Mouse (Mus musculus) liver, adult 2 months (tissue): Measurements from ENCODE around the gene Cyth1. TPM values are rescaled to one million over a fixed set of nuclear protein-coding genes. Genes with fewer than 3 reads are reported as not detected.

Experiments used
- DNase-seq: peaks from one replicate; pipeline ENCODE4 v3.0.0-alpha.2; 2011; ENCODE audit warnings: low read depth, low spot score; ENCODE audit errors: extremely low read depth
- H3K27ac ChIP-seq: fragments of 200-500 bp; replicated peaks from 2 replicates; pipeline ENCODE4 v1.5.1; 2012; ENCODE audit warnings: low read depth, mild to moderate bottlenecking, control low read depth, inconsistent platforms, low read length; ENCODE audit not compliant: insufficient read depth
- H3K27me3 ChIP-seq: fragments of 200-500 bp; 2 replicates; pipeline ENCODE4 v1.6.1; 2012; ENCODE audit warnings: mild to moderate bottlenecking, moderate library complexity, low read length, inconsistent platforms; ENCODE audit not compliant: control insufficient read depth, insufficient read depth
- H3K36me3 ChIP-seq: fragments of 200-500 bp; 2 replicates; pipeline ENCODE4 v1.6.1; 2012; ENCODE audit warnings: low read length, inconsistent platforms; ENCODE audit not compliant: control insufficient read depth, insufficient read depth
- H3K4me1 ChIP-seq: fragments of 200-500 bp; 2 replicates; pipeline ENCODE4 v1.6.1; 2011; ENCODE audit warnings: low read length; ENCODE audit not compliant: control insufficient read depth, insufficient read depth
- H3K4me3 ChIP-seq: fragments of 200-500 bp; 2 replicates; pipeline ENCODE4 v1.5.1; 2011; ENCODE audit warnings: low read depth, mild to moderate bottlenecking, control low read depth, low read length, moderate library complexity; ENCODE audit not compliant: insufficient read depth
- H3K79me2 ChIP-seq: fragments of 200-500 bp; 2 replicates; pipeline ENCODE4 v1.6.1; 2012; ENCODE audit warnings: inconsistent platforms, mild to moderate bottlenecking, low read length, moderate library complexity; ENCODE audit not compliant: control insufficient read depth, insufficient read depth
- H3K9ac ChIP-seq: fragments of 200-500 bp; 2 replicates; pipeline ENCODE4 v1.6.1; 2012; ENCODE audit warnings: low read depth, mild to moderate bottlenecking, control low read depth, inconsistent platforms, low read length
- CTCF ChIP-seq: fragments of 200-500 bp; IDR thresholded peaks from 2 replicates; pipeline ENCODE4 v1.5.1; 2011; ENCODE audit warnings: low read depth, low read length, control low read depth
- POLR2A ChIP-seq: fragments of 200-500 bp; IDR thresholded peaks from 2 replicates; pipeline ENCODE4 v1.6.1; 2011; ENCODE audit warnings: low read length, control low read depth; ENCODE audit not compliant: insufficient read depth; ENCODE audit errors: extremely low read depth
- WGBS: fragments of 180-500 bp; shearing (Covaris S2); methylation state at CpG from one replicate; pipeline ENCODE4 v1.1.7; 2018; 5-methylcytosine and 5-hydroxymethylcytosine counted together
- polyA plus RNA-seq: library from polyadenylated mRNA; depleted of rRNA; stranded (reverse); fragments of >200 nt; gene quantifications from 2 replicates; pipeline ENCODE4 v1.2.3, GENCODE M21; 2012
- total RNA-seq: library from RNA; depleted of rRNA; stranded (reverse); fragments of >200 nt; gene quantifications from 2 replicates; pipeline ENCODE4 v1.2.3, GENCODE M21; 2014

Gene Cyth1
- total and polyA plus RNA-seq, 2 experiments, result 14.7 to 32.4 TPM

DNA sequence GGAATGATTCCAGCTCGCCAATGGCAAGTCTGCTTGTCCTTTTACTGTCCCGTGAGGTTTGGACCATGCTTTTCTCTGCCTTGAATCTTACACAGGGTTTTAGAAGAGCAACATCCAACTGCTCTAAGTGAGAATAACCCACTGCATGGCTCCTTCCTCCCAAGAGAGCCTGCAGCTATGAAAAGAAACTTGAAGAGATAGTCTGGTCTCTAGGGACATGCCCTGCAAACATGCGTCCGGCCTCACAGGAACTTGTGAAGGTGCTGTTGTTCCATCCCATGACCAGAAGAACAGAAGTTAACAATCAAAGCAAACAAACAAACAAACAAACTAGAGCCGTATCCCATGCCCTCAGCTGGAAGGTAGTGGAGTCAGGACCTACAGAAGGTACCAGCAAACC, 55.4 kb downstream of the Cyth1 start:
- Histone ChIP-seq H3K4me1 (peaks cover 17% of the 10 kb centered on the region), H3K9ac (no peak overlapping the region), H3K27me3 (no peaks in the 10 kb centered on the region), H3K4me3 (no peak overlapping the region), H3K27ac (no peak overlapping the region), H3K79me2 (peaks cover 36% of the 10 kb centered on the region; the same call in 1 of the 2 replicates), H3K36me3 (peaks cover 32% of the 10 kb centered on the region)
- DNase-seq, result no peak
- no peak for TF ChIP-seq POLR2A
- TF ChIP-seq CTCF, result no peak
- WGBS, result 85% methylated on average over 5 of the region's 5 CpGs

DNA sequence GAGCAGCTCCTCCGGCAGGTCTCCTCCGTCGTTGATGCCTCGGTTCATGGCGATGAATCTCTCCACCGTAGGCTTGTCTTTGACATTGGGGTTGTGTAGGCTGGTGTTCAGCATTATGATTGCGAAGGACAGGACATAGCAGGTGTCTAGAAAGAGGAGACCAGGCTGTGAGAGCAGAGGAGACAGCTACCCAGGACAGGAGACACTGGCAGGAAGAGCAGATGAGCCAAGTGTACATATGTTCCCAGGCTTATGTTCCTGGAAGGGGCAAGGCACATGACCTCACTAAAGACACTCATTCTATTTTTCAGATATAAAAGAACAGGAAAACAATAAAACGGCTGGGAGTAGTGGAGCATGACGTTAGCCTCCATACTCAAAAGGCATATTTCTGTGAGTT, 65.6 kb downstream of the Cyth1 start:
- no peak for DNase-seq
- H3K9ac ChIP-seq, result no peak overlapping the region
- no peak overlapping the region for H3K27ac ChIP-seq
- H3K4me1 ChIP-seq, result no peaks in the 10 kb centered on the region
- no peaks in the 10 kb centered on the region for H3K79me2 ChIP-seq
- no peak for TF ChIP-seq CTCF
- no peak for TF ChIP-seq POLR2A
- H3K4me3 ChIP-seq, result no peak overlapping the region
- WGBS, result 95% methylated on average over 9 of the region's 9 CpGs
- peaks cover 70% of the 10 kb centered on the region for H3K36me3 ChIP-seq
- H3K27me3 ChIP-seq, result no peaks in the 10 kb centered on the region

DNA sequence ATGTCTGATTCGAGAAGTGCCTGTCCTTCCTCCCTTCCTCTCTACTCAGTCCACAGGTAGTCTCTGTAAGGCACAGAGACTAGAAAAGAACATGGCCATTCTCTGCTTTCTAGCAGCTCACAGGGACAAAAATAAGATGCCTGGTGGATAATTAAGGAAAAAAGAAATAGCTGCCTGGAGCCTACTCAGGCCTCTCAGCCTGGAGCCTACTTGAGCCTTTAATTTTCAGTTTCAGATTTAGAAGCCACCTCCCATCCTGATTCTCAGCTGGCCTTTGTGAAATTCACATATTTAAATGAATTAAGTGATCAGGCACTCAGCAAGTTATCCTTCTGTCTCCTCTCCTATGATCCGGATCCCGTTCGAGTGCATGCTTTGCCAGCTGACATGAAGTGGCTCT, 66.0 kb downstream of the Cyth1 start:
- no peak overlapping the region for H3K4me3 ChIP-seq
- DNase-seq, result no peak
- no peaks in the 10 kb centered on the region for H3K79me2 ChIP-seq
- TF ChIP-seq CTCF, result no peak
- no peak for TF ChIP-seq POLR2A
- no peak overlapping the region for H3K27ac ChIP-seq
- H3K27me3 ChIP-seq, result no peaks in the 10 kb centered on the region
- H3K36me3 ChIP-seq, result peaks cover 72% of the 10 kb centered on the region
- no peaks in the 10 kb centered on the region for H3K4me1 ChIP-seq
- H3K9ac ChIP-seq, result no peak overlapping the region
- WGBS, result 95% methylated on average over 4 of the region's 4 CpGs

DNA sequence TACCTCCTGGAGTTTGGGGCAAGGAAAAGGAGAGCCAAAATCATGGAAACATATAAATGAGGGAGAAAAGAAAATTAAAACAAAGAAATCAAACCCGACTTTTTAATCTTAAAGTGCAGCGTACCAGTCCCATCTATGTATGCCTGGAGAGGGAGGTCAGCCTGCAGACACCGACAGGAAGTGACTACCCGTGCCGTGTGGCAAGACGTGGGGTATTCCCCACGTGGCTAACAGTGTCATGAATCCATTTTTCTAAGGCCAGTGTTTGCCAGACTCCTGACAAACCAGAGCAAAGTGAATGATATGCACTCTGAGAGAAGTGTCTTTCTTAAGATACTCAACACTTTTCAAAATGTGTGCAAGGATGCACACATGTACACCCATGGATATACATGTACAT, 68.2 kb downstream of the Cyth1 start:
- Histone ChIP-seq H3K9ac (no peak overlapping the region), H3K4me3 (no peak overlapping the region), H3K4me1 (no peaks in the 10 kb centered on the region), H3K79me2 (no peaks in the 10 kb centered on the region), H3K27me3 (no peaks in the 10 kb centered on the region), H3K36me3 (peaks cover 69% of the 10 kb centered on the region), H3K27ac (no peak overlapping the region)
- TF ChIP-seq CTCF (no peak), POLR2A (no peak)
- no peak for DNase-seq
- WGBS, result 80% methylated on average over 7 of the region's 7 CpGs

DNA sequence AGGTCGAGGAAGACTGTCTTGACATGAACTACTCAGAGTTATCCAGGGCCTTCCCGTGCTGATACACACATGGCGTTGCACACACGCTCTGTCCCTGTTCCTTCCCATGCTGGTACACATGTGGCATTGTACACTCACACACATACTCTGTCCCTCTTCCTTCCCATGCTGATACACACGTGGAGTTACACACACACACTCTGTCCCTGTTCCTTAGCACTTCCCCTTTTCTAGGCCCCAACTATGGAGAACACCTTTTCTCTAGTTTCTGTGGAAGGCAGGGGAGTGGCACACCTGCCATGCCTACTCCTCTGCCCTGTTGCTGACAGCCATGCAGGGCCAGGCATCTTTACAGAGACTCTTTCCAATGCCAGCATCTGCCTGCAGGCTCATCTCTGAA, 70.2 kb downstream of the Cyth1 start:
- H3K36me3 ChIP-seq, result peaks cover 61% of the 10 kb centered on the region

DNA sequence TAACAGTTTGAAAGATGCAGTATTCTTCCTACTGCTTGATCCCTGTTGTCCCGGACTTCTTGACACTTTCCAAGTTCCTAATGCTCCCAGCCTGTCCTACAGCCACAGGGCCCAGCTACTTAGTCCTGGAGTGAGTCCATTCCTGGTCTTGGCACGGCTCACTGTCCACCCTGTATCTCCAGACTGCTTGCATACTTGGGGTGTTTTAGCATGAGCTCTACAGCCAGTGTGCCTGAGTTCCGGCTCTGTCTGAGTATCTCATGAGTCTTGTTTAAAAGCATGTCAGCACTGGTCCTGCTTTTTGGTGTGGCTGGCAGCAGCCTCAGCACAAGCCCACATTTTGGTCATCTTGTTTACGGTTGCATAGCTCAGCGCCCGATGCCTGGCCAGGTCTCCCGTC, 73.6 kb downstream of the Cyth1 start:
- TF ChIP-seq POLR2A (no peak), CTCF (no peak)
- peak; percentile 24 for DNase-seq
- Histone ChIP-seq H3K79me2 (no peaks in the 10 kb centered on the region), H3K9ac (no peak overlapping the region), H3K27ac (no peak overlapping the region), H3K4me3 (no peak overlapping the region), H3K4me1 (no peaks in the 10 kb centered on the region), H3K36me3 (peaks cover 44% of the 10 kb centered on the region), H3K27me3 (no peaks in the 10 kb centered on the region)
- WGBS, result 81% methylated on average over 7 of the region's 7 CpGs

More for the DNA sequence above, 70.2 kb downstream of the Cyth1 start:
- Histone ChIP-seq H3K79me2 (no peaks in the 10 kb centered on the region), H3K27ac (no peak overlapping the region), H3K9ac (no peak overlapping the region), H3K4me3 (no peak overlapping the region), H3K4me1 (no peaks in the 10 kb centered on the region), H3K27me3 (no peaks in the 10 kb centered on the region)
- TF ChIP-seq POLR2A (no peak), CTCF (no peak)
- no peak for DNase-seq
- WGBS, result 93% methylated on average over 5 of the region's 5 CpGs
